Mouse (Mus musculus): ENCODE measurements around the gene Rpl36al. TPM values are rescaled to one million over a fixed set of nuclear protein-coding genes. Genes with fewer than 3 reads are reported as not detected.

Gene Rpl36al
- polyA plus RNA-seq, 1 experiment, result 318 TPM

GRCm38 (mm10) chr12:69208520-69208919, 24.6 kb upstream of the Rpl36al start:
- TF ChIP-seq POLR2A (IDR thresholded peaks at IDR 0.05; ENCODE audit: borderline replicate concordance, extremely low read depth, insufficient read depth, insufficient read length, poor library complexity, severe bottlenecking) (no peak), CTCF (IDR thresholded peaks at IDR 0.05; ENCODE audit: borderline replicate concordance, extremely low read depth, insufficient read depth, insufficient read length) (no peak)
- DNase-seq (ENCODE audit: low read depth), result no peak

GRCm38 (mm10) chr12:69207926-69208325, 24.0 kb upstream of the Rpl36al start:
- DNase-seq (ENCODE audit: low read depth), result no peak
- TF ChIP-seq POLR2A (IDR thresholded peaks at IDR 0.05; ENCODE audit: borderline replicate concordance, extremely low read depth, insufficient read depth, insufficient read length, poor library complexity, severe bottlenecking) (no peak), CTCF (IDR thresholded peaks at IDR 0.05; ENCODE audit: borderline replicate concordance, extremely low read depth, insufficient read depth, insufficient read length) (no peak)

- DNase-seq (ENCODE audit: low read depth), result no peak
- TF ChIP-seq POLR2A (IDR thresholded peaks at IDR 0.05; ENCODE audit: borderline replicate concordance, extremely low read depth, insufficient read depth, insufficient read length, poor library complexity, severe bottlenecking) (no peak), CTCF (IDR thresholded peaks at IDR 0.05; ENCODE audit: borderline replicate concordance, extremely low read depth, insufficient read depth, insufficient read length) (no peak)
Observed at GRCm38 (mm10) chr12:69207396-69207795, 23.5 kb upstream of the Rpl36al start.

GRCm38 (mm10) chr12:69204052-69204833, 20.4 kb upstream of the Rpl36al start, which contains the start of gene Gm49384:
Gene Gm49384, minus strand, starts transcription at chr12:69204267.
- DNase-seq (ENCODE audit: low read depth), result peak; percentile 64
- TF ChIP-seq POLR2A (IDR thresholded peaks at IDR 0.05; ENCODE audit: borderline replicate concordance, extremely low read depth, insufficient read depth, insufficient read length, poor library complexity, severe bottlenecking), result no peak
- TF ChIP-seq CTCF (IDR thresholded peaks at IDR 0.05; ENCODE audit: borderline replicate concordance, extremely low read depth, insufficient read depth, insufficient read length), result no peak

- TF ChIP-seq POLR2A (IDR thresholded peaks at IDR 0.05; ENCODE audit: borderline replicate concordance, extremely low read depth, insufficient read depth, insufficient read length, poor library complexity, severe bottlenecking) (no peak), CTCF (IDR thresholded peaks at IDR 0.05; ENCODE audit: borderline replicate concordance, extremely low read depth, insufficient read depth, insufficient read length) (no peak)
Observed at GRCm38 (mm10) chr12:69198985-69199384, 15.1 kb upstream of the Rpl36al start.

GRCm38 (mm10) chr12:69198164-69198535, 14.3 kb upstream of the Rpl36al start, which contains the start of gene Dnaaf2:
Gene Dnaaf2, minus strand, starts transcription at chr12:69198429.
- DNase-seq (ENCODE audit: low read depth), result peak; percentile 80
- TF ChIP-seq CTCF (IDR thresholded peaks at IDR 0.05; ENCODE audit: borderline replicate concordance, extremely low read depth, insufficient read depth, insufficient read length) (no peak), POLR2A (IDR thresholded peaks at IDR 0.05; ENCODE audit: borderline replicate concordance, extremely low read depth, insufficient read depth, insufficient read length, poor library complexity, severe bottlenecking) (no peak)

More at GRCm38 (mm10) chr12:69198985-69199384, 15.1 kb upstream of the Rpl36al start:
- no peak for DNase-seq (ENCODE audit: low read depth)

GRCm38 (mm10) chr12:69197378-69198163, 13.7 kb upstream of the Rpl36al start:
- TF ChIP-seq CTCF (IDR thresholded peaks at IDR 0.05; ENCODE audit: borderline replicate concordance, extremely low read depth, insufficient read depth, insufficient read length) (no peak), POLR2A (IDR thresholded peaks at IDR 0.05; ENCODE audit: borderline replicate concordance, extremely low read depth, insufficient read depth, insufficient read length, poor library complexity, severe bottlenecking) (no peak)
- peak; percentile 63 for DNase-seq (ENCODE audit: low read depth)

GRCm38 (mm10) chr12:69196444-69197377, 12.8 kb upstream of the Rpl36al start, which contains the start of gene Gm49383:
Gene Gm49383, minus strand, starts transcription at chr12:69197104.
- TF ChIP-seq CTCF (IDR thresholded peaks at IDR 0.05; ENCODE audit: borderline replicate concordance, extremely low read depth, insufficient read depth, insufficient read length) (no peak), POLR2A (IDR thresholded peaks at IDR 0.05; ENCODE audit: borderline replicate concordance, extremely low read depth, insufficient read depth, insufficient read length, poor library complexity, severe bottlenecking) (peak; percentile 96)
- DNase-seq (ENCODE audit: low read depth), result peak; percentile 93

GRCm38 (mm10) chr12:69192637-69193036, 8.8 kb upstream of the Rpl36al start:
- no peak for TF ChIP-seq CTCF (IDR thresholded peaks at IDR 0.05; ENCODE audit: borderline replicate concordance, extremely low read depth, insufficient read depth, insufficient read length)
- no peak for TF ChIP-seq POLR2A (IDR thresholded peaks at IDR 0.05; ENCODE audit: borderline replicate concordance, extremely low read depth, insufficient read depth, insufficient read length, poor library complexity, severe bottlenecking)

GRCm38 (mm10) chr12:69191396-69191795, 7.5 kb upstream of the Rpl36al start:
- DNase-seq (ENCODE audit: low read depth), result no peak
- TF ChIP-seq CTCF (IDR thresholded peaks at IDR 0.05; ENCODE audit: borderline replicate concordance, extremely low read depth, insufficient read depth, insufficient read length) (no peak), POLR2A (IDR thresholded peaks at IDR 0.05; ENCODE audit: borderline replicate concordance, extremely low read depth, insufficient read depth, insufficient read length, poor library complexity, severe bottlenecking) (no peak)

More at GRCm38 (mm10) chr12:69192637-69193036, 8.8 kb upstream of the Rpl36al start:
- no peak for DNase-seq (ENCODE audit: low read depth)
